Mouse (Mus musculus) embryonic fibroblast, embryonic 13.5 days (primary cell): ENCODE results near the gene Brsk2. TPM values are rescaled to one million over a fixed set of nuclear protein-coding genes. Genes with fewer than 3 reads are reported as not detected.

ENCODE experiments used
- H3K27ac ChIP-seq: 2 replicates; pipeline ENCODE4 v1.5.1; 2012; ENCODE audit warnings: low read length, control low read depth, inconsistent platforms; ENCODE audit not compliant: insufficient read depth
- H3K4me1 ChIP-seq: 2 replicates; pipeline ENCODE4 v1.6.1; 2011; ENCODE audit warnings: low read length; ENCODE audit not compliant: control insufficient read depth, insufficient read depth
- H3K4me3 ChIP-seq: 2 replicates; pipeline ENCODE4 v1.5.1; 2011; ENCODE audit warnings: mild to moderate bottlenecking, control low read depth, low read length; ENCODE audit not compliant: insufficient read depth
- CTCF ChIP-seq: IDR thresholded peaks from 2 replicates; pipeline ENCODE4 v1.5.1; 2011; ENCODE audit warnings: mild to moderate bottlenecking, control low read depth, low read length, moderate library complexity, borderline replicate concordance; ENCODE audit not compliant: insufficient read depth
- POLR2A ChIP-seq: IDR thresholded peaks from 2 replicates; pipeline ENCODE4 v1.6.1; 2011; ENCODE audit warnings: low read depth, mild to moderate bottlenecking, control low read depth, low read length, moderate library complexity
- polyA plus RNA-seq: library from polyadenylated mRNA; stranded (reverse); fragments of >200 nt; gene quantifications from 2 replicates; pipeline ENCODE4 v1.2.4, GENCODE M21; 2011; ENCODE audit warnings: low read depth; ENCODE audit not compliant: missing spikeins, insufficient read length

Gene Brsk2
- polyA plus RNA-seq, 1 experiment, result not detected

- TF ChIP-seq CTCF, result no peak
- TF ChIP-seq POLR2A, result no peak
- Histone ChIP-seq H3K4me3 (no peak overlapping the region), H3K4me1 (no peaks in the 10 kb centered on the region), H3K27ac (no peak overlapping the region)
Observed at GRCm38 (mm10) chr7:141934128-141934898, 15.2 kb upstream of the Brsk2 start.

DNA sequence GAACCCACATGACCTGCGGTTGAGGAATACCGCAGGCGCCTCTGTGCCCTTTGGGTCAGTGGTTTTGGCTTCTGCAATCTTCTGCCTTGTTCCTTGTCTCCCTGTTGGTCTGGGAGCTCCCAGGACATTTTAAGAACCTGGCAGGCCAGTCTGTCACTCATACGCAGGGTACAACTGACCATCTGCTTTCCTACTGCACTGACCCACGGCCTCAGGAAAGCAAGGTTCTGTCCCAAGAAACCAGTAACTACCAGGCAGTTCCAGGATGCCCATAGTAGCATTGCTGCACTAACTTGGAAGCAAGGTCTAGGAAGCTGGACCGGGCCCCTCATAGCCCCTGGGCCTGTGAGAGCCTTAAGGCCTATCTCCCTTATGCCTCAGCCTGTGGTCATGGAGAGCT is 14.6 kb upstream of the Brsk2 start:
- H3K4me1 ChIP-seq, result no peaks in the 10 kb centered on the region
- TF ChIP-seq POLR2A, result no peak
- no peak for TF ChIP-seq CTCF
- no peak overlapping the region for H3K4me3 ChIP-seq
- no peak overlapping the region for H3K27ac ChIP-seq

DNA sequence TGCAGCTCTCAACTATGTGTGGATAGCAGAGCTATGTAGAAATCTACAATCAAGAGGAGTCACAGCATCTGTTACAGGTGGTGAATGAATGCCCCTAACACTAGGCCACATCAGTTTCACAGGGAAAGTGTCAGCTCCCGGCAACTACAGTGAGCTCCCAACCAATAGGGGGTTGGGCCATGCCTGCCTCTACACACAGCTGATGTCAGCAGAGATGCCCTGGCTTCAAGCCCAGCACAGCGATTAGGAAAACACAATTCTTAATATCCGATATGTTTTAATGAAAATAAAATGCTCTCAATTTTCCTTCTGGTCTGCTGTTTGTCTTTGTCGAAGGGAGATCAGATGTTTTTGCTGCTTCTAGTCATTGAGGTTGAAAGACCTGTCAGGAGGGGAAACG is 6.1 kb upstream of the Brsk2 start:
- Histone ChIP-seq H3K4me1 (no peaks in the 10 kb centered on the region), H3K27ac (no peak overlapping the region)
- no peak for TF ChIP-seq POLR2A
- no peak for TF ChIP-seq CTCF

DNA sequence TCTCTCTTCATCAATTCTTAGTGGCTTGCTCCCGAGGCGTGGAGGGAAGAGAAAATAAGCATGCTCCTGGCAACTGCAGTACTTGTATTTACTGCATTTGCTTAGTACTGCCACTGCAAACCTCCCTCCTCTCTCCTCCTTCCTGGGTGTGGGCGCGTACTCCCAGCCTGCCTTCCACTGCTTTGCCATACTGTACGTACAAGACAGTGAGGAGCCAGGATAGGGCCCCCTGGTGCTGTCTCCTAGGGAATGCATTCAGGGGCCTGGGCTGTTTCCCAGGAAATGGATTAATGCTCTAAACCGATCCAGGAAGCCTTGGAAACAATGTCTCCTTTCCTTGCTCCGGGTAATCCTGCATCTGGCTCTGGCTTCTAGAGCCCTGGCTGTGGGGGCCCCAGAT is 3.6 kb upstream of the Brsk2 start:
- no peak overlapping the region for H3K27ac ChIP-seq
- no peaks in the 10 kb centered on the region for H3K4me1 ChIP-seq
- no peak overlapping the region for H3K4me3 ChIP-seq
- no peak for TF ChIP-seq CTCF
- TF ChIP-seq POLR2A, result no peak

More for the DNA sequence above, 6.1 kb upstream of the Brsk2 start:
- no peak overlapping the region for H3K4me3 ChIP-seq

- no peak overlapping the region for H3K4me3 ChIP-seq
- no peaks in the 10 kb centered on the region for H3K4me1 ChIP-seq
- TF ChIP-seq CTCF (no peak), POLR2A (no peak)
- no peak overlapping the region for H3K27ac ChIP-seq
Observed at GRCm38 (mm10) chr7:141947512-141947911, 2.0 kb upstream of the Brsk2 start.

GRCm38 (mm10) chr7:141948045-141948444 is 1.5 kb upstream of the Brsk2 start:
- no peak overlapping the region for H3K27ac ChIP-seq
- no peaks in the 10 kb centered on the region for H3K4me1 ChIP-seq
- H3K4me3 ChIP-seq, result no peak overlapping the region
- TF ChIP-seq POLR2A (no peak), CTCF (no peak)

DNA sequence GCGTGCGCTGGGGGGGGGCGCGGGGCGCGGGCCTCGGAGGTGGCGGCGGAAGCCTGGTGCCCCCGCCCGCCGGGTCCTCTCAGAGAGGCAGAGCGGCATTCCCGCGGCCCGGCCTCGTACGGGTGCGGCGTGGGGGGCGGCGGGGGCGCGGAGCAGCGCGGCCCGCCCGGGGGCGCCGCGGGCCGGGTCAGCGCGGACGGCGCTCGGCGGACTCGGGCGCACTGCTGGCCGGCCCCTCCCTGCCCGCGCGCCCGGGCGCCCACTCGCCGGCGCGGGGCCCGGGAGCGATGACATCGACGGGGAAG is 200 bp downstream of the Brsk2 start:
- Histone ChIP-seq H3K4me1 (no peaks in the 10 kb centered on the region), H3K4me3 (no peak overlapping the region), H3K27ac (no peak overlapping the region)
- TF ChIP-seq POLR2A (no peak), CTCF (no peak)

- Histone ChIP-seq H3K4me1 (no peaks in the 10 kb centered on the region), H3K4me3 (no peak overlapping the region), H3K27ac (no peak overlapping the region)
- TF ChIP-seq POLR2A (no peak), CTCF (no peak)
Observed at GRCm38 (mm10) chr7:141950104-141951013, 808 bp downstream of the Brsk2 start.

DNA sequence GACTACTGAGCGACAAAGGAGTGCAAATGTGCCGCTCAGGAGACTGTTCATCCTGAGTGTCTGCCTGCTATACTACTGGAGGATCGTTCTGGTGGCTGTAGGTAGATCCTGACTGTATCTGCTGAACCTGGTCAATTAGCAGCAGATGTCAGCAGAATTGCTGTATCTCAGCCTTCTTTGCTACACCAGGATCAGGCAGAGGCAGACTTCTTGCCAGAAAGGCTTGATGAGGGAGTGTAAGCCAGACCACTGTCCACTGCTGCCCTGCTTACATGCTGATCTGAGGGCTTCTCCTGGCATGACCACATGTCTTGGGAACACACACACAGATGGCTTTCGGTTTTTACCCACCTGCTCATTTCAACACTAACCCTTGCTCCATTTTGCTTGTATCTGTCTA is 2.3 kb downstream of the Brsk2 start:
- no peak overlapping the region for H3K27ac ChIP-seq
- TF ChIP-seq POLR2A, result no peak
- no peak for TF ChIP-seq CTCF
- H3K4me3 ChIP-seq, result no peak overlapping the region
- H3K4me1 ChIP-seq, result no peaks in the 10 kb centered on the region

DNA sequence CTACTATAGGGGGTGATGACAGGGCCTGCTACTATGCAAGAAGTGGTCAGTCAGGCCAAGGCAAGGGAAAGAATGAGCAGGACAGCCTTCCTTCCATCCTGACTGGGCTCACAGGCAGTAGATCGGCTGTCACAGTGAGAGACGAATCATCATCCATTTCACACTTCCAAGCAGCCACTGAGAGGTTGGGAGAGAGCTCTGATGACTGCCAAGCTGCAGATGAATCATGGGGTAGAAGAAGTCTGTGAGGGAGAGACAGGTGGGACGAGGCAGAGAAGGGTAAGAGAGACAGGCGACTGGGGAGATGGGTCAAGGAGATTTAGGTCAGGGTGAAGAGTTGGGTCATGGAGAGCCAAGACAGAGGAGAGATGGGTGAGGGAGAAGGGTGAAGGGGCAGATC is 3.4 kb downstream of the Brsk2 start:
- Histone ChIP-seq H3K4me3 (no peak overlapping the region), H3K4me1 (no peaks in the 10 kb centered on the region), H3K27ac (no peak overlapping the region)
- TF ChIP-seq POLR2A, result no peak
- no peak for TF ChIP-seq CTCF

GRCm38 (mm10) chr7:141953616-141954015 is 4.1 kb downstream of the Brsk2 start:
- TF ChIP-seq CTCF (no peak), POLR2A (no peak)
- H3K27ac ChIP-seq, result no peak overlapping the region
- no peaks in the 10 kb centered on the region for H3K4me1 ChIP-seq
- no peak overlapping the region for H3K4me3 ChIP-seq
